Mouse (Mus musculus): ENCODE measurements around the gene Plekhb2.

DNA sequence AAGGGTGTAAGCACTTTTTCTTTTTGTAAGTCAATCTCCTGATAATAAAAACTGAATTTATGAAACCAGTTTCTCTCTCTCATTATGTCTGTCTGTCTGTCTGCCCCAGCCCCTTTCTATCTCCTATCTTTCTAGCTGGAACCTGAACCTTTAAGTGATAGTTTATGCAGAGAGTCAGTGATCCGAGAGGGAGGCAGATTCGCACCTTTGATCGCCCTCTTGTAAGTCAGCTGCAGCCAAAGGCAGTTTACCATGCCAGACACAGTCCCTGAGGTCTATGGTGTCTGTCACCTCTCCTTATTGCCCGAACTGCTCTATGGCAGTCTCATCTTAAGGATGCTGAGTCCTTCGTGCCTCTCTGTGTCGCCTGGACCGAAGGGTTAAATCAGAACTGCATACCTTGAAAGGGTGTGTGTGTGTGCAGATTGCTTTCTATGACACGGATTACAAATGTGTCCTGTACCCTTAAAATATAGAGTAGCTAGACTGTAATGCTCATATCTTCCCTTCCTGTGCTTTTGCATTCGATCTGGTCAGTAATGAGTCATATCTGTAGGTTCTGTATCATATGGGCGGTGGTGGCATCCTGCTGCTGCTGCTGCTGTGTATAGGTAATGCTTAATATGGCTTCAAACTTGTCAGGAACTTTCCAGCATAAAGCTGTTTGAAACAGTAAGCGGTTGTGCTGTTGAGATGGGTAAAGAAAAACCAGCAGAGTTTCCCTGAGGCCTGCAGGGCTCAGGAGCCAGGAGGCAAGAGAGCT is 2.5 kb downstream of the Plekhb2 start:
- TF ChIP-seq POLR2A (IDR thresholded peaks at IDR 0.05; ENCODE audit: low read depth, low read length): no peak
- no peak for TF ChIP-seq CTCF (IDR thresholded peaks at IDR 0.05; ENCODE audit: borderline replicate concordance, insufficient read depth, low read length)
